Mouse (Mus musculus): ENCODE measurements around the gene Tmem120b. TPM values are rescaled to one million over a fixed set of nuclear protein-coding genes. Genes with fewer than 3 reads are reported as not detected.

The Tmem120b gene
- total and polyA plus RNA-seq, 3 experiments = 5.6 to 6.8 TPM; not detected in 1

- TF ChIP-seq MXI1 (IDR thresholded peaks at IDR 0.05; ENCODE audit: low read depth, low read length) (no peak; the same call in 1 of the 2 replicates), ZNF384 (IDR thresholded peaks at IDR 0.05; ENCODE audit: low read depth, low read length) (no peak), CHD2 (IDR thresholded peaks at IDR 0.05; ENCODE audit: low read length) (no peak), GATA1 (IDR thresholded peaks at IDR 0.05; ENCODE audit: low read depth, low read length) (peak; percentile 55; the same call in 1 of the 2 replicates), EP300 (IDR thresholded peaks at IDR 0.05; ENCODE audit: low read depth in 1 of 2, low read length in 2 of 2) (peak; percentile 4 to 53; a peak in 1 of 4 replicates), ELF1 (IDR thresholded peaks at IDR 0.05; ENCODE audit: low read depth, low read length) (no peak), TCF12 (IDR thresholded peaks at IDR 0.05; ENCODE audit: low read depth, low read length) (peak; percentile 61), ZKSCAN1 (IDR thresholded peaks at IDR 0.05; ENCODE audit: low read depth, low read length) (no peak), RCOR1 (IDR thresholded peaks at IDR 0.05; ENCODE audit: low read depth, low read length) (no peak), POLR2A (IDR thresholded peaks at IDR 0.05; ENCODE audit: control insufficient read depth in 1 of 2, insufficient read depth in 1 of 2, low read depth in 1 of 2, low read length in 2 of 2, poor library complexity in 1 of 2) (peak; percentile 25 to 72; a peak in 3 of 4 replicates), TAL1 (IDR thresholded peaks at IDR 0.05; ENCODE audit: low read length) (no peak), NELFE (IDR thresholded peaks at IDR 0.05; ENCODE audit: low read depth, low read length) (peak; percentile 70), CHD1 (IDR thresholded peaks at IDR 0.05; ENCODE audit: low read depth, low read length) (peak; percentile 48; the same call in 1 of the 2 replicates), SIN3A (IDR thresholded peaks at IDR 0.05; ENCODE audit: low read length) (0 out of 2 replicates have a peak, but pooled peaks have one; percentile 52), TBP (IDR thresholded peaks at IDR 0.05; ENCODE audit: low read depth, low read length) (peak; percentile 82), GABPA (IDR thresholded peaks at IDR 0.05; ENCODE audit: low read depth, low read length) (no peak)
These were observed 67.5 kb downstream of the Tmem120b start (continued) for GRCm38 (mm10) chr5:123135471-123136360.

DNA sequence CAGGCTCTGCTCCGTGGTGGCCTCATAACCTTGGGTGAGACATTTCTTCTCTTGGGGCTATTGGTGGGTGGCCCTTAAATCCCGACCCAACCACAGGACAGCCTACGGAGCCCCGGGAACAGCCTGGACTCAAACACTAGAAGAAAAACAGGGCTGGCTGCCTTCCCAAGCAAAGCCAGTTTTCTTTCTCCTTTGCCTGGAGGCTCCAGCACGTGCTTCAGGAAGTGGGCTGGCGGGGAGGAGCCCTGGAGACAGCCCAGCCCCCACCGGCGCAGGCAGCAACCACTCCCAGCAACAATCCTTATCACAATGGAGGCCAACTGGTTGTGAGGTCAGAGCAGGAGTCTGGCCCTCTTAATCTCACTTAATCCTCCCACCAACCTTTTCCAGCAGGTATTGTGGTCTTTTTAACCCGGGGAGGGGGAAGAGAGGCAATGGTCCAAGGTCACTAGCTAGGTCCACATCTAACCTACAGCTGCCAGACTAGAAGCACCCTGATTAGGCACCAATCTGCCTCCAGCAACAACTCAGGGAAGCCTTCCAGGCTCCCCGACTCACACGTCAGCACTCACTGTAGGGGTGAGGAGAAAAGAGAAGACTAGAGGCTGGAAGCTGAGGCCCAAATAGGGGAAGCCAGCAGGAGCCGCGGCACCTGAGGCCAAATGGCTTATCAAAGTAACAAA, 68.3 kb downstream of the Tmem120b start:
- peak overlapping the region; percentile 100 for H3K27ac ChIP-seq (ENCODE audit: control insufficient read depth, low read depth, low read length)
- H3K4me3 ChIP-seq (ENCODE audit: control insufficient read depth in 1 of 2, insufficient read depth in 1 of 2, low read depth in 2 of 2, low read length in 2 of 2) = peak overlapping the region; percentile 63 to 71
- H3K79me2 ChIP-seq (ENCODE audit: control insufficient read depth, insufficient read depth, low read length, poor library complexity) = peaks cover 42% of the 10 kb centered on the region
- H3K9me3 ChIP-seq (replicated peaks; ENCODE audit: insufficient read depth, low read length) = no peaks in the 10 kb centered on the region
- H3K27me3 ChIP-seq (ENCODE audit: control insufficient read depth in 1 of 2, insufficient read depth in 2 of 2, low read length in 2 of 2) = no peaks in the 10 kb centered on the region
- peak overlapping the region; percentile 93 for H3K9ac ChIP-seq (ENCODE audit: control insufficient read depth, low read depth, low read length, poor library complexity, severe bottlenecking)
- peaks cover 0 to 29% of the 10 kb centered on the region in 2 experiments; a peak in 2 of 4 replicates for H3K36me3 ChIP-seq (ENCODE audit: control insufficient read depth in 1 of 2, insufficient read depth in 2 of 2, low read length in 2 of 2)
- peak; percentile 95 for DNase-seq (ENCODE audit: low read depth, low spot score)
- H3K4me1 ChIP-seq (ENCODE audit: control insufficient read depth in 1 of 2, insufficient read depth in 2 of 2, low read length in 2 of 2) = peaks cover 4 to 34% of the 10 kb centered on the region in 2 experiments; a peak in 3 of 4 replicates
- TF ChIP-seq ZMIZ1 (IDR thresholded peaks at IDR 0.05; ENCODE audit: low read depth, low read length) = no peak; the same call in none of the 2 replicates
- no peak for TF ChIP-seq MAFK (IDR thresholded peaks at IDR 0.05; ENCODE audit: borderline replicate concordance, low read depth, low read length)
- TF ChIP-seq NRF1 (IDR thresholded peaks at IDR 0.05; ENCODE audit: insufficient read depth, low read depth, low read length, poor library complexity, severe bottlenecking) = peak; percentile 54; the same call in 1 of the 2 replicates
- TF ChIP-seq MAZ (IDR thresholded peaks at IDR 0.05; ENCODE audit: low read depth, low read length) = peak; percentile 80
- peak; percentile 20 to 76; a peak in 3 of 4 replicates for TF ChIP-seq EP300 (IDR thresholded peaks at IDR 0.05; ENCODE audit: low read depth in 1 of 2, low read length in 2 of 2)
- TF ChIP-seq HCFC1 (IDR thresholded peaks at IDR 0.05; ENCODE audit: low read depth, low read length) = no peak
- TF ChIP-seq TBP (IDR thresholded peaks at IDR 0.05; ENCODE audit: low read depth, low read length) = peak; percentile 93
- TF ChIP-seq POLR2A (IDR thresholded peaks at IDR 0.05; ENCODE audit: control insufficient read depth in 1 of 2, insufficient read depth in 1 of 2, low read depth in 1 of 2, low read length in 2 of 2, poor library complexity in 1 of 2) = peak; percentile 35 to 83
- peak; percentile 91 for TF ChIP-seq SIN3A (IDR thresholded peaks at IDR 0.05; ENCODE audit: low read length)
- TF ChIP-seq RAD21 (IDR thresholded peaks at IDR 0.05; ENCODE audit: low read depth, low read length) = no peak
- no peak for TF ChIP-seq ZKSCAN1 (IDR thresholded peaks at IDR 0.05; ENCODE audit: low read depth, low read length)
- TF ChIP-seq GABPA (IDR thresholded peaks at IDR 0.05; ENCODE audit: low read depth, low read length) = no peak
- TF ChIP-seq E2F4 (IDR thresholded peaks at IDR 0.05; ENCODE audit: borderline replicate concordance, low read depth, low read length) = no peak
- TF ChIP-seq MAX (IDR thresholded peaks at IDR 0.05; ENCODE audit: low read length) = peak; percentile 97
- peak; percentile 80 for TF ChIP-seq POLR2AphosphoS2 (IDR thresholded peaks at IDR 0.05; ENCODE audit: low read length)
- TF ChIP-seq CHD1 (IDR thresholded peaks at IDR 0.05; ENCODE audit: low read depth, low read length) = peak; percentile 2; the same call in 1 of the 2 replicates
- TF ChIP-seq RCOR1 (IDR thresholded peaks at IDR 0.05; ENCODE audit: low read depth, low read length) = peak; percentile 41; the same call in 1 of the 2 replicates
- no peak for TF ChIP-seq JUND (IDR thresholded peaks at IDR 0.05; ENCODE audit: low read depth, low read length)
- TF ChIP-seq MYC (IDR thresholded peaks at IDR 0.05; ENCODE audit: low read depth, low read length) = peak; percentile 89
- peak; percentile 41; the same call in 1 of the 2 replicates for TF ChIP-seq MYB (IDR thresholded peaks at IDR 0.05; ENCODE audit: low read depth, low read length)
- peak; percentile 70 for TF ChIP-seq CHD2 (IDR thresholded peaks at IDR 0.05; ENCODE audit: low read length)
- no peak for TF ChIP-seq ZC3H11A (IDR thresholded peaks at IDR 0.05; ENCODE audit: low read depth, low read length)
- TF ChIP-seq MEF2A (IDR thresholded peaks at IDR 0.05; ENCODE audit: extremely low read depth, insufficient replicate concordance, low read depth, low read length, poor library complexity, severe bottlenecking) = no peak
